Mouse (Mus musculus) B cell, adult (primary cell): Measurements from ENCODE around the gene Brms1l. TPM values are rescaled to one million over a fixed set of nuclear protein-coding genes. Genes with fewer than 3 reads are reported as not detected.

Source experiments
- total RNA-seq: library from RNA; stranded (reverse); gene quantifications from 4 replicates; pipeline ENCODE4 v1.2.4, GENCODE M21; 2023; ENCODE audit not compliant: inconsistent age

The Brms1l gene
- total RNA-seq: 23.1 to 31.4 TPM (median 25.4 TPM) in 4 replicates

DNA sequence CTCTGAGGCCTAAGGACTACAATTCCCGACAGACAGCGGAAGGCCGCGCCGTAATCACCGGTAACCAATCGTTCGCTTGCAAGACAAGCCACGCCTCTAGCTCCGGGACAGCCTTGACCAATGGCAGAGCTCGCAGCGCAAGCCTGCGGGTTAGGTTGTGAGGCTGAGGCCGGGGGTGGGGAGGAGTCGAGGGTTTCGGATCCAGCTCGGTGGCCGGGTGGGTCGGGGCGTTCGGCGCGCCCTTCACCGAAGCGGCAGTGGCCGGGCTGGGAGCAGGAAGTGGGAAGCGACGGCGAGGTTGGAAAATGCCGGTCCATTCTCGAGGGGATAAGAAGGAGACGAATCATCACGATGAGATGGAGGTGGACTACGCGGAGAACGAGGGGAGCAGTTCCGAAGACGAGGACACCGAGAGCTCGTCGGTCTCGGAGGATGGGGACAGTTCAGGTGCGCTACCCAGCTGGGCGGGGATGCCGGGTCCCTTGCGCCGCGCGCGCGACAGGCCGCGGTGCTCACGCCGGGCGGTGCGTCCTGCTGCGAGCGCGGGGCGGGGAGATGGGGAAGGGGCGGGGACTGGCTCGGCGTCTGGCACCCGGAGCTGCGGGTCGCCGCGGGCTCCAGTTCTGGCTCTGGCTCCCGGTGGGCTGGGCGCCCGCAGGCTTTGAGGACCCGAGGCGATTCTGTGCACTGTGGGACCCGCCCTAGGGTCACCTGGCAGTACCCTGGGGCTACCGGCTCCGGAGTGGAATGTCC, at the start of gene Brms1l:
Gene Brms1l, plus strand, starts transcription at position 126 of the 753 bp plus-strand sequence.

DNA sequence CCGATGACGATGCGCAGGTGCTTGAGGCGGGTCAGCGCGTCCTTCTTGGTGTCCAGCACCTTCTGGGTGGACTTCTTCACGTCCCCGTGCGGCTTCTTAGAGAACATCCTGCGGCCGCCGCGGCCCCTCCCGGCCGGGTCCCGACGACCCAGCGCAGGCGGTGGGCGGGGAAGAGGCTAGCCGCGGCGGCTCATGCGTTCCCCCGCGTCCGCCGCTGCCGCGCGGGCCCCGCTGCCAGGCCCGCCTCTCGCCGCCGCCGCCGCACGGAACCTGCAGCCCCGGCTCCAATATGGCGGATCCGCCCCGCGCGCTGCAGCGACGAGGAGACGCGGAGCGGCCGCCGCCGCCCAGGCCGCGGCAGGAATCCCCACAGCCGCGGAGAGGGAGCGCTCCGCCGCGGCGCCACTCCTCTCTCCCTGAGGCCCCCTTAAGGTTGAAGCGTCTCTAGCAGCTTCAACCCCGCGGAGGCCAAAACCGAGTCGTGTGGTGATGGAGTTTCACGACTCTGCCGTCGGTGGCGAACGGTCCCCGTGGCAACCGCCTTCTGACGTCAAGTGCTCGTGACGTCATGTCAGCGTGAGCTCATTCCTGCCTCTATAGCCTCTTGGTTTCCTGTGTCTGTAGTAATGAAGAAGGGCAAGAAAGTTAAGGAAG, 15.3 kb upstream of the Brms1l start, which contains the start of gene Ralgapa1:
Gene Ralgapa1, minus strand, starts transcription at position 507 of the 654 bp plus-strand sequence.

Other genes starting within 250 kb of the Brms1l start
- gene Insm2, start 236.9 kb upstream of the Brms1l start, total RNA-seq: not detected in 4 replicates
- 56.7 to 67.1 TPM (median 61.6 TPM) in 4 replicates for gene Ralgapa1, start 15.2 kb upstream of the Brms1l start, total RNA-seq